Mouse (Mus musculus): Measurements from ENCODE around the gene Anks1.

Gene Anks1

DNA sequence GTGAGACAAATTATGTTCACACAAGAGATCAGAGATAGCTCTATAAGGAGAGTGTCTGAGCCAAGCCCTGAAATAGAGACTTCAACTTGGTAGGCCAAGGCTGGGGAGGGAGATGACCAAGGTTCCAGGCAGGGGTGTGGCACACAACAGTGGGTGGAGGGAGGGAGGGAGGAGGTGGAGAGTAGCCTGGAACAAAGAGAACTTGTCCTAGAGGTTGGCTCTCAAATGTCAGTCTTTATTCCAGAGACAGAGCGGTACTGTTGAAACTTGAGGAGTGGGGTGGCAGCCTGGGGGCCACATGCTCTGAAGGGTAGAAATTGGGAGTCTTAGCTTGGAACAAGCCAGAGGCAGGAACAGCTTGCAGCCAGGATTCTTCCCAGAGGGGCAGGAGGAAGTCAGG lies 91.7 kb downstream of the Anks1 start:
- DNase-seq = no peak

GRCm38 (mm10) chr17:28005393-28005792 lies 96.3 kb downstream of the Anks1 start:
- no peak for DNase-seq

GRCm38 (mm10) chr17:28006208-28006607 lies 97.1 kb downstream of the Anks1 start:
- DNase-seq = no peak

DNA sequence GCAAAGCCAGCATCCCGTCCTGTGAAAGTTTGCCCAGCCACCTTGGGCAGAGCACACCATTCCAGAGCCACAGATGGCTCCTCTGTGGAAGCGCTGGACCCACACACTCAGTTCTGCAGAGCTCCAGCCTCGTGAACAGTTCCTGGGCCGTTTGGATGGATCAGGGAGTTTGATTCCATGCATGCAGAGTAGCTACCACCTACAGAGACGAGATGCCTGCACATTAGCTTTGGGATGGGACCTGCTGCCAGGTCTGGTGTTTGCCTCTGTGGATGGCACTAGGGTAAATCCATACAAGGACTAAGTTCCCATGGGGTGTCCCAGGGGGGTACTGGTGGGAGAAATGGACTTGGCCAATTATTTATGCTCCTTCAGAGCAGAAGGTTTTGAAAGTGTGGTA lies 97.5 kb downstream of the Anks1 start:
- no peak for DNase-seq

DNA sequence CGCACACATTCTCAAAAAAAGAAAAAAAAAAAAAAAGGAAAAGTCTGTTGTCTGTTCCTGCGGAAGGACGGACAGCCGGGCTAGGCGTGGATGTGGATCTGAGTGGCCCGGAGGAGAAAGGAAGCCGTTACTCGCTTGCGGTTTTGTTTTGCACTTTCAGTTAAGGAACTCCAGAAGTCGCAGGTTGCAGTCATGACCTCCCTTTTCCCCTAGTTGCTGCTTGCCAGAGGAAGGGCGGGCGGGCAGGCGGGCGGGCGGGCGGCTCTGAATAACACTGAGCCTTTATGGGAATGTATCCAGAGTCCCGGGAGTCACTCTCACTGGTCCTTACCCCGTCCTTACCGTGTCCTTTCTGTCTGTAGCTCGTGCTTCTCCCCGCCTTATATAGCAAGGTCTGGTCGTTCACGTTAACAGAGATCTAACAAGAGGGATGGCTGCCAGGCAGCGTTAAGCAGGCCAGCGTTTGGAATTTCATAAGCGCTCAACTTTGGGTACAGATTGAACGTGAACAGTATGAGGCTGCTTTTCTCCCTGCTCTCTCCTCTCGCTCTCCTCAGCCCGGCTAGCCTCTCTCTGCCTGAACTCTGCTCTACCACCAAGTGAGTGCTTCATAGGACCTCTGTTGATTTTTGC lies 98.2 kb downstream of the Anks1 start:
- no peak for DNase-seq

- no peak for DNase-seq
Observed at GRCm38 (mm10) chr17:28007857-28008564, 98.9 kb downstream of the Anks1 start.

GRCm38 (mm10) chr17:28008565-28008981 lies 99.5 kb downstream of the Anks1 start:
- DNase-seq = no peak

DNA sequence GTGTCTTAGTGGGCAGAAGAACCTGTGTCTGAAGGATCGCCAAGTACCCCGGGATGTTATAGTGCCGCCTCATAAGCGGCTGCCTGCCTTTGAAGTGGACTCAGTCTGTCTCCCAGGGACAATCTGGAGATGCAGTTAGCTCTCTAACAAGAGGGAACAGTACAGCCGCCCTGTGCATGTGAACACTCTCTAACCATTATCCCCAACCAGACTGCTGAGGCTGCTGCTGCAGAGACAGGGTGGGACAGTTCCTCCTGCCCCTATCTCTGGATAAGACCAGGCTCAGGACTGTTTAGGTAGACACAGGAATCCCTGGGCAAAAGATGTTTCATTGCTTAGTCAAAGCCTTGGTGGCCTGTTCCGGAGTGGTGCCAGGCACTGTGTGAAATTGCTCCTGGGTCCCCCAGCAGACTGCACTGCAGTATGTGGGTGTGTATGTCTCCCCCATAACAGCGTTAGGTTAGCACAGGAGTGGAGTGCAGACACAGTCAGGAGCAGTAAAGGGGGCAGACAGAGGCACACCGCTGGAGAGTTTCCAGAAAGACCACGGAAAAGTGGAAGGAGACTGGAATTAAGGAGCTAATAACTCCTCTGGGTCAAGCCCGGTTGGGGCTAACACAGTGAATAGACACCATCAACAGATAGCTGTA lies 100.1 kb downstream of the Anks1 start:
- DNase-seq = no peak

DNA sequence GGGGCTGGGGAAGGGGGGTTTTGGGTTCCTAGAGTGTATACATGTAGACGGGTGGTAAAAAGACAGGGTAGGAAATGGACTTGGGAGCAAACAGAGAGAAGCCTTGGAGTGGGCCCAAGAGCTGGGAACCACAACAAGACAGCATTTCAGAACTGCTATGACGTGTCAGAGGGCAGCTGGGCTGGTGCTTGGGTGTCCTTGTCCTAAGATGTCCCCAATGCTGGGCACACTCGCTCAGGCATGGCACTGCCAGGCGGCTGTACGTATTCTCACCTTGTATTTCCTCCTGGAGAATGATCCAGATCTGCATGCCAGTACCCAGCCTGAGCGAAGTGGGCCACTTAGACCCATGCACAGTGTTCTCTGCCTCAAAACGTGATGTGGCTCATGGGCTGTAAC lies 100.6 kb downstream of the Anks1 start:
- no peak for DNase-seq

GRCm38 (mm10) chr17:28010925-28011324 lies 101.8 kb downstream of the Anks1 start:
- no peak for DNase-seq

DNA sequence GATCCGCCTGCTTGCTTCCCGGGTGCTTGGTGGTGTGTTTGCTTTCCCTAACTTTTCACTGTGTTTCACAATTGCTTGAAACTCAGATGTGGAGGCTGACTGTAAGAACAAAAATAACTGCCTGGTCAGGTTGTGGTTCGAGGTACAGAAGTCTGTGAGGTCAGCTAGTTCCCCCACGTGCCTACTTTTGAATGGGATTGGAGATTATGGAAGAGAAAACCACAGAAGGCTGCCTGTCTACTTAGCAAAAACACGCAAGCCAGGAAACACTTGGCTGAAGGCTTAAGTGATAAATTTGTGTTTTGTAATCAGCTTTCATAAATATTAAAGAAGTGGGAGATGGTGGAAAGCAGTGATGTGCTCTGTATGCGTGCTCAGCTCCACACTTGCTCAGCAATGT lies 103.7 kb downstream of the Anks1 start:
- no peak for DNase-seq

- DNase-seq = peak; percentile 40
Observed at GRCm38 (mm10) chr17:28013259-28013875, 104.3 kb downstream of the Anks1 start.

- no peak for DNase-seq
Observed at GRCm38 (mm10) chr17:28014449-28014848, 105.3 kb downstream of the Anks1 start.

DNA sequence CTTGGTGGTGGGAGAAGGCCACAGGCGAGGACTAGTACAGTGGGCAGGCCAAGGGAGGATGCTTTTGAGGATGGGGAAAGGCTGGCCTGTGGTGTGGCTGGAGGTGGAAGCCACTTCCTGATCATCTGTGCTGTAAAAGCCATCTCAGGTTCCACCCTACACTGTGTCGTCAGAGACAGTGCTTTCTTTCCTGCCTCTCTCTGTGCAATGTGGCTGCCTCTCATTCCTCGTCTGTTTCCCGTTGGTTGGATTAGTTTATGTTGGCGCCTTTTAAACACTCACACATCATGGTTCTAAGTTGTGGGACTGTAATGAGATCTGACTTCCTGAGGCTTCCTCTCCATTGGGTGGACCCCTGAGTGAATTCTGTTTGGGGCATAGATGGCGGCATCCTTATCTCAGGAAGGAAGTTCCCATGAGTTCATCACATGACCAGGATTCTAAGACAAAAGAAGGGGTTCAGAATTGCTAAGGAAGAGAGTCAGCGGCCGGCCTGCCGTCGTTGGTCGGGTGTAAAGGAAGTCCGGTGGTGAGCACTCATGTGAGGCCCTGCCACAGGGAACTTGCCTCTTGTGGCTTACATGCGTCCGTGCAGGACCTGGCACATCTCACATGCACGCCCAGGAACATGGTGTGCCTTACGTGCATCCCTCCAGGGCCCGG lies 106.1 kb downstream of the Anks1 start:
- DNase-seq = no peak

GRCm38 (mm10) chr17:28016056-28016797 lies 107.1 kb downstream of the Anks1 start:
- no peak for DNase-seq

GRCm38 (mm10) chr17:28018344-28018743 lies 109.2 kb downstream of the Anks1 start:
- no peak for DNase-seq

GRCm38 (mm10) chr17:28018776-28019175 lies 109.7 kb downstream of the Anks1 start:
- no peak for DNase-seq

GRCm38 (mm10) chr17:28019785-28020696 lies 110.9 kb downstream of the Anks1 start:
- DNase-seq = no peak

DNA sequence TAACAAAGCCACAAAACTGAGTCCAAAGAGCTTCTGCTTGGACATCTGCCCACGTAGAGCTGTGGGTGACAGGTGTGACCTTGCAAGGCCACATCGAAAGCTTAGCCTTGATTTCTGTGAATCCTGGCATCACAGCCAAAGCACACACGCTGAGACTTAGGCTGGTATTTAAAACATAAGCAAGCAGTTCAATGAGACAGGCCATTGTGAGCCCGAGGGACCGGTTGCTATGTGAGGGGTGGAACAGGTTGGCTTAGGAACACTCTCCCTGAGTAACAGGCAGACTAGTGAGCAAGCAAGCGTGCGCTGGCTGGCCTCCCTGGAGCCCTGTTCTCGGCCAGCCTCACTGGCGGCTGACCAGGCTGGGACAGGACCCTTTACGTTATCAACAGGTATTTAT lies 112.8 kb downstream of the Anks1 start:
- DNase-seq = no peak

DNA sequence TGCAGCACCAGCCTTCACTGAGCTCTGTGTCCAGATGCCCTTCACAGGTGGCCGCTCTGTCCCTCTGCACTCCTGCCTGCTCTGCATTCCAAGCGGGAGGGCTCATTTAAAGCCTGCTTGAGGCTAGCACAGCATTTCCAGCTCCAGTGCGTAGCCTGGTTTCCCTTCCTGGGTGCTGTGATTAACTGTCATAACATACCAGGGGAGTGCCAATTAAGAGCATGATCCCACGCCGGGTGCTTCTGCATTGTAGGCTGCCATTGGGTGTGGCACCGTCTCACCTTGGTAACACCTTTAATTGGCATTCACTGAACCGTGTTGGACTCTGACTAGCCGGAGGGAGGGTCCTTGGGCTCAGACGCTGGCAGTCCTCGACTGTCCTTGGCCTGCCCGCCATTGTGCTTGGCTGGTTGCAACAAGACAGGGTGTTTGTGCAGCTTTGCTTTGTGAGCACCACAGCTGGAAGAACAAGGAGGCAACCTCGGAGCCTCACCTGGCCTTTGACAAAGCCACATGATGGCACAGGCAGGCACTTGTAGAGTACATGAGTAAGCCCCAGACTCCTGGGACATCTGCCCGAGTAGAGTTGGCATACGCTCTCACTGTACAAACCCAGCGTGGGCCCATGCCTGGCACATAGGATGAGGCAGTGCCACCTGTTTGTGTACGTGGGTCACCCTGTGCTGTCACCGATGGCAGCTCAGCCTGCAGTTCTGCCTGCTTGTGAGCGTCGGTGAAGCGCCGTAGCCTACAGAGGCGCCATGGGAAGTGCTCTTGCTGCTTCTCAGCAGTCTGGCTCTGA lies 113.9 kb downstream of the Anks1 start:
- no peak for DNase-seq

Data from right cerebral cortex, postnatal 4 days (tissue).